In the genomic region with DNA sequence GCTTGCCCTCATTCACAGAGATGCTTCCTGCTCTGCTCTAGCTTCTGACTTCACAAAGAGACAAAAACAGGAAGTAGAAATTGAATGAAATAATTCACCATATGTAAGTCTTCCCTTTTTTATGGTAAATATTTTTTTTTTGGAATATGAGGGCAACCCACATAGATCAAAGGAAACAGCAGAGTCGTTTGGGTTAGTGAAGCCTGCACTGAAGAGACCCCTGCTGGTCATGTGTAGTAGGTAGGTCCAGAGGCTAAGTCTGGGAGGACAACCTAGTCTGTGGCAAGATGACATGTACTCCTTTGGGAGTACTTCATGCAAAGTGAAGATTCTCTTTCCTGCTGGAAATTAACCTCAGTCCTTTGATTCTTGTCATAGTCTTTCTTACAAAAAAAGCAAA, we compare ENCODE assay signal across 9 mouse cellular contexts. TPM values are rescaled to one million over a fixed set of nuclear protein-coding genes. Genes with fewer than 3 reads are reported as not detected.
A peak's percentile ranks its signal among the peaks of the same experiment; 100 is the strongest.
DNase-seq lines count a peak whose midpoint lies in the region; ATAC-seq and TF ChIP-seq lines count a peak whose summit lies in the region.
"Had no signal": no experiment of that assay in that cellular context is flagged by ENCODE, and none has a peak within 500 bp of the region (broad histone marks: within the 10 kb centered on the region; RNA-seq: fewer than 3 reads in every experiment).

No protein-coding gene starts in this region.

- TF ChIP-seq CTCF in layer of hippocampus, adult 2 months (conservative IDR thresholded peaks at IDR 0.05) = peak; percentile 77

- H3K27ac ChIP-seq in layer of hippocampus, adult 2 months = no peak overlapping the region
- H3K27ac ChIP-seq in intestine, embryonic 15.5 days = no peak overlapping the region
- H3K27ac ChIP-seq: limb, embryonic 13.5 days had no signal

- WGBS in intestine, embryonic 15.5 days = 3% methylated on average over 1 of the region's 1 CpGs

- H3K9ac ChIP-seq in intestine, embryonic 15.5 days = no peak overlapping the region
- H3K9ac ChIP-seq: limb, embryonic 13.5 days had no signal

- no peaks in the 10 kb centered on the region for H3K4me1 ChIP-seq in intestine, embryonic 15.5 days (replicated peaks)
- H3K4me1 ChIP-seq: limb, embryonic 13.5 days had no signal

- no peaks in the 10 kb centered on the region for H3K36me3 ChIP-seq in intestine, embryonic 15.5 days
- H3K36me3 ChIP-seq: limb, embryonic 13.5 days had no signal

- intact Hi-C loops in left cerebral cortex, postnatal 36 days (cut with DNase I) = no loop called here

- H3K9me3 ChIP-seq in intestine, embryonic 15.5 days = no peaks in the 10 kb centered on the region
- H3K9me3 ChIP-seq: limb, embryonic 13.5 days had no signal

- no peak for ATAC-seq in intestine, embryonic 15.5 days

- H3K27me3 ChIP-seq in intestine, embryonic 15.5 days (replicated peaks) = no peaks in the 10 kb centered on the region
- H3K27me3 ChIP-seq: limb, embryonic 13.5 days had no signal

- H3K4me3 ChIP-seq in layer of hippocampus, adult 2 months = no peak overlapping the region
- no peak overlapping the region for H3K4me3 ChIP-seq in intestine, embryonic 15.5 days (replicated peaks)
- H3K4me3 ChIP-seq: limb, embryonic 13.5 days had no signal

- H3K4me2 ChIP-seq in intestine, embryonic 15.5 days (replicated peaks) = no peak overlapping the region
- H3K4me2 ChIP-seq: limb, embryonic 13.5 days had no signal

- no peak for DNase-seq in layer of hippocampus, adult 2 months (ENCODE audit: low spot score in 2 of 2)
- no peak for DNase-seq in layer of hippocampus, postnatal 14 days (ENCODE audit: low spot score in 2 of 2)
- DNase-seq in adipocyte (ENCODE audit: low spot score) = peak; percentile 38
- DNase-seq in induced T-regulatory cell, adult 2 months (ENCODE audit: low read depth) = peak; percentile 74
- DNase-seq in lung, postnatal 36 days = peak; percentile 79
- no peak for DNase-seq in right cerebral cortex, postnatal 14 days
- DNase-seq in left cerebral cortex, postnatal 36 days (ENCODE audit: low spot score in 2 of 2) = no peak

RNA-seq across cellular contexts. Expression of gene Klhl9, which starts 5.1 kb away (rescaled TPM):
- 100 to 1,000 TPM; 105 to 107 TPM for total RNA-seq in layer of hippocampus, adult 2 months (2021)
- 100 to 1,000 TPM; 105 to 106 TPM for total RNA-seq in layer of hippocampus, postnatal 14 days (2021)
- 75.3 and 89.4 TPM in 2 replicates for polyA plus RNA-seq in intestine, embryonic 15.5 days (2015; fragmentation: Nextera tagmentation; extraction: Ambion mirVana)
- 100 to 1,000 TPM in 1 of 2 experiments, 10 to 100 TPM in 1; 92.7 to 101 TPM for total RNA-seq in left cerebral cortex, postnatal 36 days (2021)

RNA-seq across cellular contexts. Expression of gene Gm26566, which starts 5.7 kb away (rescaled TPM):
- total RNA-seq in layer of hippocampus, adult 2 months (2021) = 1 to 10 TPM; 1.3 to 1.5 TPM
- 1 to 10 TPM; 1.1 to 2.1 TPM for total RNA-seq in layer of hippocampus, postnatal 14 days (2021)
- polyA plus RNA-seq in intestine, embryonic 15.5 days (2015; fragmentation: Nextera tagmentation; extraction: Ambion mirVana) = 0.80 and 0.97 TPM in 2 replicates
- 1 to 10 TPM in 1 of 2 experiments, under 1 TPM in 1; 0.66 to 1.5 TPM for total RNA-seq in left cerebral cortex, postnatal 36 days (2021)

RNA-seq across cellular contexts. Expression of gene Gm13271, which starts 27.3 kb away (rescaled TPM):
- total RNA-seq in layer of hippocampus, adult 2 months (2021) = not detected
- not detected for total RNA-seq in layer of hippocampus, postnatal 14 days (2021)
- not detected in 2 replicates for polyA plus RNA-seq in intestine, embryonic 15.5 days (2015; fragmentation: Nextera tagmentation; extraction: Ambion mirVana)
- total RNA-seq in left cerebral cortex, postnatal 36 days (2021) = not detected
- polyA plus RNA-seq: limb, embryonic 13.5 days had no signal

RNA-seq across cellular contexts. Expression of gene Gm13283, which starts 32.6 kb away (rescaled TPM):
- total RNA-seq in layer of hippocampus, adult 2 months (2021) = not detected
- total RNA-seq in layer of hippocampus, postnatal 14 days (2021) = not detected
- 0.39 and 0.80 TPM in 2 replicates for polyA plus RNA-seq in intestine, embryonic 15.5 days (2015; fragmentation: Nextera tagmentation; extraction: Ambion mirVana)
- not detected for total RNA-seq in left cerebral cortex, postnatal 36 days (2021)

RNA-seq across cellular contexts. Expression of gene Ifnab, which starts 36.2 kb away (rescaled TPM):
- total RNA-seq in layer of hippocampus, adult 2 months (2021) = not detected
- total RNA-seq in layer of hippocampus, postnatal 14 days (2021) = not detected
- not detected in 2 replicates for polyA plus RNA-seq in intestine, embryonic 15.5 days (2015; fragmentation: Nextera tagmentation; extraction: Ambion mirVana)
- not detected for total RNA-seq in left cerebral cortex, postnatal 36 days (2021)
- polyA plus RNA-seq: limb, embryonic 13.5 days had no signal

Comparison
In these comparisons a context has a peak if more than half of its experiments do, and no peak if none do; other contexts are left out.
1. DNase-seq: peak in adipocyte (single experiment), induced T-regulatory cell, adult 2 months (single experiment) and lung, postnatal 36 days (single experiment); none in layer of hippocampus, adult 2 months (0 of 2), layer of hippocampus, postnatal 14 days (0 of 2), right cerebral cortex, postnatal 14 days (single experiment) and left cerebral cortex, postnatal 36 days (0 of 2).